Mouse (Mus musculus): ENCODE data around the gene Apbb2.
A peak's percentile ranks its signal among the peaks of the same experiment; 100 is the strongest.

Gene Apbb2

DNA sequence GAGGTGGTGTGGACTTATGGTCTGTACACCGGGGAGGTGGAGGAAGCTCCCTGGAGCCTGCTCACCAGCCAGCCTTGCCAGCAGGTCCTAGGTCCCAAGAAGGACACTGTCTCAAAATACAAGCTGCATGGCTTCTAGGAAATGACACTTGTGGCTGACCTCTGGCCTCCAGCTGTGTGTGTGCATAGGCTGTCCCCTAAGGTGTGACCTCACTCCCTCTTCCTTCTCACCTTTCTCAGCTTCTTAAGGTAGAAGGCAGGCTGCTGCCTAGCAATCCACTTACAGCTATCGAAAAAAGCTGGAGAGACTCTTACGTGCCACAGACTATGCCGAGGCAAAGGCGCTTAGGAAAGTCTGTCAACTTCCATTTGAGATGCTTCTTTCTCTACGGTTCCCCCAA, 142.8 kb downstream of the Apbb2 start:
- ATAC-seq (ENCODE audit: low TSS enrichment), result no peak

GRCm38 (mm10) chr5:66474153-66474552, 144.4 kb downstream of the Apbb2 start:
- ATAC-seq (ENCODE audit: low TSS enrichment), result no peak; the same call in none of the 2 replicates

DNA sequence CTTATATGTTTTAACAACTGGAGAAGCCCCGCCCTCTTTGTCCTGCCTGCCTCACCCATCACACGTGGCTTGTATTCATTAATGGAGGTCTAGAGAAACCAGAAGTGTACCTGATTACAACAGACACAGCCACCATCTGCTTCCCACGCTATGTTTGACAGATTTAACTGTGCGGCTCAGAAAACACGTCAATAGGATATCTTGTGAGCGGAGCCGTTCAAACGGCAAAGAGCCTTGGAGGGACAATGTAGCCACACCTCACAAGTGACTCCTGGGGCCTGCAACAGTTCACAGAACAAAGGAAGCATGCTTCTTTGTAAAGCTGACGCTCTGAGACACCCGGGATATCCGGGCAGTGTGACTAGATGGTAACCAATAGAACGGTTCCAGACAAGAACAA, 145.0 kb downstream of the Apbb2 start:
- ATAC-seq (ENCODE audit: low TSS enrichment), result no peak

DNA sequence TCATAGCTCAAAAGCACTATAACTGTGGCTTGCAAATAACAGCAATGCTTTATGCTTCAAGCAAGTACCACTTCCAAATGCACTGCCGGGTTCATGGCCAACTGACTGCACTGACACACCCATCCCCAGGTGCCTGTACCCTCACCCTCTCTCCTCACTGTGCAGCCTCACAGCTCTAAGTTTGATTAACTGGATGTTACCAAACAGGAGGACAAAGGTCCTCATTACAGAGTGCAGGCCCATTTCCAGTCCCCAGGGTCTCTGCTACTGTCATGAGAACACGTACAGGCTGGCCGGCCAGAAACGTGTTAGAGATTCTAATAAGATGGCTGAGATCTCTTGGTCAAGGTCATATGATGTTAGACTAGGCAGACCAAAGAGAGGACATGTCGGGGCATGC, 147.7 kb downstream of the Apbb2 start:
- no peak for ATAC-seq (ENCODE audit: low TSS enrichment)

DNA sequence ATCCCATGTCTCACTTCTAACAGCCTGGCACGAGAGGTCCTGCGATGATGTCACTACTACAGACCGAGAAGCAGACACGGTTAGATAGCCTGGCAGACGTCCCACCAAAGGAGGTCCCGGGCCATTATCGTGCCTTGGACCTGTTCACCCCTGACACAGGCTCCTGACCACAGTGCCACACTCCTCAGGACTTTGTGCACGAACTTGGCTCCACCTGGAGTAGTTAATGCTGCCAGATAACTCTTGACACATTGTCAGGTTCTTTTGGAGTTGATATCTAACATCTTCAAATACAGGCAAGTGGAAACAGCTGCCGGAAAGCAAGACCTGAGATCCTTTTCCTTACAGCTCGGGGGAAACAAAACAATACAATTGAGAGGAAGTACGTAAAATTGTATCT, 148.9 kb downstream of the Apbb2 start:
- no peak for ATAC-seq (ENCODE audit: low TSS enrichment)

GRCm38 (mm10) chr5:66468331-66469001, 150.1 kb downstream of the Apbb2 start:
- ATAC-seq (ENCODE audit: low TSS enrichment), result no peak

- no peak for ATAC-seq (ENCODE audit: low TSS enrichment)
Observed at GRCm38 (mm10) chr5:66462665-66463064, 155.9 kb downstream of the Apbb2 start.

DNA sequence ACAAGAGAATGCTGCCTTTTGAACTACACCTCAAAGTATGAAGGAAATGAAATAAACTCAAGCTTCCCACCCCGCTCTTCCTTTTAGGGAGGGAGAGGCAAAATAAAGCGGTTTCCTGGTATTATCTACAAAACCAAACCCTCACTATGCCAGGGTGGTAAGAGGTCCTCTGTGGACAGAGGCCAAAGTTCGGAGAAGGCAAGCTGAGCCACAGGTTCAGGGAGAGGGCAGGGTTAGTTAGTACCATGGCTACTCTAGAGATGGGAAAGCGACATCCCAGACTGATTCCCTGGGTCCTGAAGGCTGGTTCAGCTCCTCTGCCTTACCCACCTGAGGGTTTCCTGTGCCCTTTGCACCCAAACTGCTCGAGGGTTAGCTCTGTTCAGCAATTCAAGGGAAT, 159.7 kb downstream of the Apbb2 start:
- ATAC-seq (ENCODE audit: low TSS enrichment), result no peak

DNA sequence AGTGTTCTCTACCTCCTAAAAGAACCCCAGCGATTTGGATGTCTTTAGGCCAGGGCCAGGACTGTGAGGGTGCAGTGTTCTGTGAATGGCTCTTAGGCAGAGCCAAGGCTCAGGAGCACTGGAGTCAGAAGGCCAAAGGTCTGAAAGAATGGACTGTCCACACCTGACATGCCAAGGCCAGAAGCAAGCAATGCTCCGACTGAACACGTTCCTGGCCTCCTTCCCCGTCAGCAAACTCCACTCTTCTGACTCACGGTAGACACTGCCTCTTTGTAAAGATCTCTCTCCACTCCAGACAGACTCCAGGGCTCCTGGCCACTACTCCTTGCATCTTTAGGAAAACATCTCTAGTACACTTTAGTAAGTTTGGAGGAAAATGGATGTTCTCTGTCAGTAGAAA, 163.3 kb downstream of the Apbb2 start:
- no peak for ATAC-seq (ENCODE audit: low TSS enrichment)

GRCm38 (mm10) chr5:66454826-66455225, 163.8 kb downstream of the Apbb2 start:
- ATAC-seq (ENCODE audit: low TSS enrichment), result no peak

DNA sequence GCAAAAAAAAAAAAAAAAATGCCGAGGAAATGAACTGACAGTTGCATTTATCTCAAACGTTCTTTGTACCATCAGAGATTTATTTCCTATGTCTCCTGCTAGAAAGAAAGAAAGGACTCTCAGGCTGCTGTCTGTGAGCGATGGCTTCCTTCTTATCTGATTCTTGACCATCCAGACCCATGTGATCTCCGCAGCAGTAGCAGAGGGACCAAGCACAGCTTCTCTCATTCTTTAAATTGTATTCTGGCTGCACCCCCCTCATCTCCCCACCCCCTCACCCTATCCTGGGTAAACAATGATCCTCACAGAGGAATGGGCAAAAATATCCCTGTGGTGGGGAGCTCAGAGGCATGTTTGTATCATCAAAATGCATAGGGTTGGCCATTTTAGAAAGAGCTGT, 165.5 kb downstream of the Apbb2 start:
- peak; percentile 22; the same call in 1 of the 2 replicates for ATAC-seq (ENCODE audit: low TSS enrichment)

DNA sequence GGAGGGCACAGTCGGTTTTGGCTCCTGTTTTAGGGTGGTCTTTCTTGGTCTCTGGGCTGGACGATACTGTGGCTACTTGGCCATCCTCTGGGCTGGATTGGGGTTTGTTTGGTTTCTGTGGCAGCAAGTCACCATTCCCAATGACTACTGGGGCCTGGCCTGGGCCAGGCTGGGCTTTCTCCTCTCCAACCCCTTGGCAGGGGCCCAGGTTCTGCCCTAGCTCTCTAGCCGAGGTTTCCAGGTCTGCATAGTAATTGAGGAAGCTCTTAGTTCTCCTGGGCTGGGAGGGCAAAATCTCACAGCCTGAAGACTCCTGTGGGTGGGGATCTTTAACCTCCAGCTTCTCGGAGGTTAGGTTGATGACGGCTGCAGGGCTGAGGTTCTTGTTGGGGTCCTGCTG, 167.0 kb downstream of the Apbb2 start:
- 0 out of 2 replicates have a peak, but pooled peaks have one; percentile 18 for ATAC-seq (ENCODE audit: low TSS enrichment)

DNA sequence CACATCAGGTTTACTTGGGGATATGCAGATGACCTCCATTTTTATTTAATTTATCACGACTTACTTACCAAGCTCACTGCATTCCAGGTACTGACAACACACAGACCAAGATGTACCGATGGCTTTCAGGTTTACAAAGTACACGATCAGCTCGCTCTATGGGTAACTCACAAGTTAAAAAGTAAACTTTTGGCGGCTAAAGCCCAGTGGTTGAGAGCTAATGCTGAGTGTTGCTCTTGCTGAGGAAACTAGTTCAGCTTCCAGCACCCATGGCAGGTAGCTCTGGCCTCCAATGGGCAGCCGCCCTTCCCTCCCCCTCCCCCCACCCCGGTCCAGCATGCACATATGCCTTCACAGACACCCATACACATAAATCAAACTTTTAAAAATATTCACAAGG, 173.1 kb downstream of the Apbb2 start:
- no peak for ATAC-seq (ENCODE audit: low TSS enrichment)

- peak; percentile 77 for ATAC-seq (ENCODE audit: low TSS enrichment)
Observed at GRCm38 (mm10) chr5:66442260-66442659, 176.3 kb downstream of the Apbb2 start.

DNA sequence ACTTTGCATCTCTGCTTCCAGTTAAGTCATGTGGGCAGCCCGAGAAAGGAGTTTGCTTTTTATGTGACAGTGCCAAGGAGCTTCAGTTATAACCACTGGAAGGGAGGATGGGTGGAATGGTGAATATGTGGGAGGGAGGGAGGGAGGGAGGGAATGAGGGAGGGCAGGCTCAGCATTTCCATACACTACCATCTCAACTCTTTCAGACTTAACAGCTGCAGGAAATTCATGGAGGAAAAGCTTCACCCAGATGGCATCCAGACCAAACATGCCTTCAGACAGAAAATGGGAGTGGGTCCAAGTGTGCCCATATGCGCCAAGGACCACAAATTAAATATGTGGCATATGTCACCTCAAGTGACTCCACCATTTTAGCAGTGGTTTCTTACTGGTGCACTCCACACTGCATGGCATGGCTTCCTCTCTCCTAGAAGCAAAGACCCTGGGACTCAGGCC, 181.8 kb downstream of the Apbb2 start:
- ATAC-seq (ENCODE audit: low TSS enrichment), result peak; percentile 84

DNA sequence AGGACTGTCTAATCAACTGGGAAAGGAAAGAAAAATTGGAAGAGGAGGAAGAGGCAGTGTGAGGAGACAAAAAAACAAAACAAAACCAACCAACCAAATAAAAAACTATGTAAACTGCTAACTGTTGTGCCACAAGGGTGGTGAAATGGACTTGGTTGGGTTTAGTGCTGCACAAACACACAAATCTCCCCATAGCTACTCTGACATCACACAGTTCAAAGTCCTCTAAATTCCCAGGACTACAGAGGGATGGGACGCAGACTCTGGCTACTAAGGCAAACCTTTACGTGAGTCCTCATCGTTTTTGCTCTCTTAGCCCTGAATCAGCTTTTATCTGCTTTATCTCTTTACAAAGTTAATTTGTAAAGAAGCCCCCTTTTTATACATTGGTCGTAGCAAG, 183.4 kb downstream of the Apbb2 start:
- ATAC-seq (ENCODE audit: low TSS enrichment), result no peak

DNA sequence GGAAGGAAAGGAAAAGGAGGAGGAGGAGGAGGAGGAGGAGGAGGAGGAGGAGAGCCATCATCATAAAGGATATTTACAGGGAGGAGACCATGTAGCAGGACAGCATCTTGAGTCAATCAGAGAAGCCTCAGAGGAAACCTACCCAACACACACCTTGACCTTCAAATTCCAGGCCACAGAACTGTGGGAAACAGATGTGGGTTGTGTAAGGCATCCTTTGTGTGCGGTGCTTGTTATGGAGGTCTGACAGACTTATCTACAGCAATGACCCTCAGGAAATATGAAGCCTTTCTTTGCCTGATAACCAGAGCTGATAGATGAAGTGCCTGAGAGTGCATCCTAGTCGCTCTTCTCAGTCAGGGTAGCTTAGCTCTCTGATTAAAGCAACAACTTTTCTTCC, 189.5 kb downstream of the Apbb2 start:
- ATAC-seq (ENCODE audit: low TSS enrichment), result no peak

DNA sequence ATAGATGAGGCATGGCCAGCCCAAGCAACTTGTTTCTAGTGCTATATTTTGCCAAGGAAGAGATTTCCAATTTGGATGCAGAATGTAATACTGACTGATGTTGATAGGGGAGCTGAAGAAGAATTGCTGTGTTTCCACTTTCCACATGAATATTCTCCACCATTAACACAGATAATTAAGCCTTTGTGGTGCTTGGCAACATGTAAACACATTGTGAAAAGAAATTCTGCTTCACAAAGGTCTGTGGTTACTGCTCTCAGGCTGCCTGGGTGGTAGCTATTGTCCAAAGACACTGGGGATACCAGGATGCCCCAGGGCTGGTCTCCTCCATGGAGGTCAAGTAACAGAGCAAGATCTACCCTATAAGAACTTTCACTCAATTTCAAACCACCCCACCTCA, 190.5 kb downstream of the Apbb2 start:
- ATAC-seq (ENCODE audit: low TSS enrichment), result no peak

DNA sequence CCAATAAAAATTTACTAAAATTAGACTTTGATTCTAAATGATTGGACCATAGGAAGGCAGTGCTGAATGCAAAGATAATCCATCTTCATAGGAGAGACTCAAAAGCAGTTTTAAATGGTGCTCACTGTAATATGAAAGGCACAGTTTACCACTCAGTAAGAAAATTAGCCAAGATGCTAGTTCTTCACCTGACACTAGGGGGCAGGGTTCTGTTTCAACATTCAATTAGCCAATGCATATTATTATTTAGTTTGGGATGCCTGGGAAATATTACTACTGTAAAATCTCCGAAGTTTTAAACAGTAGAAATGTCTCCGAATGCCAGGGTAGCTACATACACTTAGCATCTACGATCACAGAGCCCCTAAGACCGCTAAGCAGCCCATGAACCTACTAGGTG, 194.7 kb downstream of the Apbb2 start:
- ATAC-seq (ENCODE audit: low TSS enrichment), result no peak

DNA sequence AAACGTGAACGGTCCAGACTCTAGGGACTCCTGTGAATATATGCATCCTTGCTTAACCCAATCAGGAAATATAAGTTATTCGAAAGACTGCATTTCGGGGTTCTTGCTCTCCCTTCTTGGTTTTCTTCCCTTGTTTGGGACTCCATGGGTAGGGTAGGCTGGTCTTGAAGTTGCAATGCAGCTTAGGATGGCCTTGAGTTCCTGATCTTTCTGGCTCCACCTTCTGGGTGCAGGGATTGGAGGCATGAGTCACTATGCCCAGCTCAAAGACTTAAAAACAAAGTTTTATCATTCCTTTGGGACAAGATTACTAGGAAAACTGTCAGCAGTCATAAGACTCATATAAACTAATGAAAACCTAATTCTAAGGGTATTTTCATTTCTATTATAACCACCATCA, 195.1 kb downstream of the Apbb2 start:
- ATAC-seq (ENCODE audit: low TSS enrichment), result no peak

DNA sequence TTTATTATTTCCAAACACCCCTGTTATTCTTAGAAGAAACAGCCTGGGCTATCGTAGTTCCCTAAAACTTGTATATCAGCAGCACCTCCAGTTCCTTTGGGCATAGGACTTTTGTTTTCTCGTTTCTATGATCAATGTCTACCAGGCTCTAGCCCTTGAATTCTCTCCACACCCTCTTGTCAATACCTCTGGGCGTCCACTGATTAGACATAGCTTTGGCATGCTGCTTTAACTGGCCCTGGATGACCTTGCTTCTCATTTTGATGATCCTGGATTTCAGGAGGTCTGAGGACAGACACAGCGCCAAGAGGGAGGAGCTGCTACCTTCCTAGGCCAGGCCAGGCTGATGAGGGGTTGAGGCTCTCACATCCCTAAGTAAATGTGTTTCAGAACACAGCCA, 196.6 kb downstream of the Apbb2 start:
- no peak for ATAC-seq (ENCODE audit: low TSS enrichment)

DNA sequence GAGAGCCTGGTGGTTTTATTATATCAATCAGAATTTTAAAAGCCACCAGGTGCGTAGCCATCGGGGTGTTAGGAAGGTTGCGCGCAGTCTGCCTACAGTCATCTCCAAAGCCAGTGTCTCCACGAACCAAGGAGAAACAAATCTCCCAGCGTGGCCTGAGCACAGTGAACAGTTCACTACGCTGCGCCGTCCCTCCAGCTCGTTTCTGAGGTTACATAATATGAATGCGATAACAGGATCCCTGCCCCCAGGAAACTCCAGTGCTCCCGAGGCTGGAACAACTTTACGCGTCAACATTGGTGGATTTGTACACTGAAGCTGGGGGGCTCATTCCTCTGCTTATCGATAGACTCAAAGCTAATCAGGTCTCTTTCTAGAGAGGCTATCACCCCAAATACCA, 197.4 kb downstream of the Apbb2 start:
- ATAC-seq (ENCODE audit: low TSS enrichment), result no peak

GRCm38 (mm10) chr5:66420011-66420410, 198.6 kb downstream of the Apbb2 start:
- ATAC-seq (ENCODE audit: low TSS enrichment), result no peak

DNA sequence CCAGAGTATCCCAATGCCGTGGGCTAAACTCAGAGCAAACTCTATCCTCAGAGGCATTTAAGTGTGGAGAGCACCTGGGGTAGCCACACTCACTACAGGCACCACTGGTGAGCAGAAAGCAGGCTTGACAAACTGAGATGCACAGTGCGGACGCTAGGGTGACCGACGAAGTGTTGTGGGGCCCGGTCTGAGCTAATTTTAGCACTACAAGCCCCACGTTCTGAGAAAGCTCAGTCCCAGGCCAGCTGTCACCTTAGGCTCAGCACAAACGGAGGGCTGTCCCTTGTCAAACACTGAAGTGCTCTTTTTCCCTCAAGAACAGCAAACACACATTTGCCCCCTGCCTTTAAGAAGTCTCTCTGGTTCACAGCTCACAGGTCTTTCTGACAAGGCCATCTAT, 201.3 kb downstream of the Apbb2 start:
- no peak for ATAC-seq (ENCODE audit: low TSS enrichment)

Measured in frontal cortex, adult (tissue).